Mouse (Mus musculus): ENCODE results near the gene Crebrf.

DNA sequence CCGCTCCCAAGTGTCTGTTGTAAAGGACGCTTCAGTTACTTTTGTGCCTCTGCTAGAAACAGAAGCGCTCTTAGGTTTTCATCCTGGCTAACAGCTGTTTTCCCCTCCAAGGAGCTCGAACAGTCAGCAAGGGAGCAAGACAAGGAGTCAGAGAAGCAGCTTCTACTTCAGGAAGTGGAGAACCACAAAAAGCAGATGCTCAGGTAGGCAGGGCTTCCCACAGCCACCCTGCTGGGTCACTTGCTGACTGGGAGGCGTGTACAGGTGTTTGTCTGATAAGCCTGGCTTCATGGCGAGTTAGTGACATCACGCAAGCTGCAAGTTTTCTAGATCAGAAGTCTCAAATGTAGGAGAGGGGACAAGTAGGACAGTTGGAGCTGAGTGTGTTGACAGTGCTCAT lies 71.1 kb downstream of the Crebrf start:
- TF ChIP-seq CTCF (IDR thresholded peaks at IDR 0.05; ENCODE audit: low read depth, low read length) (no peak), GATA1 (IDR thresholded peaks at IDR 0.05; ENCODE audit: borderline replicate concordance, low read length) (no peak), POLR2AphosphoS5 (IDR thresholded peaks at IDR 0.05; ENCODE audit: insufficient replicate concordance, low read depth, low read length) (no peak)

Measured in G1E (cell line).